Mouse (Mus musculus) heart, postnatal 0 days (tissue): ENCODE results near the gene a. TPM values are rescaled to one million over a fixed set of nuclear protein-coding genes. Genes with fewer than 3 reads are reported as not detected.
"Not testable (repeated sequence)": the region's sequence is repeated elsewhere in the genome, so short reads cannot be mapped to it uniquely, and the experiment has no call there.

ENCODE experiments used
- ATAC-seq: fragments of 200-750 bp; cut with Nextera tagmentation; 2 replicates; pipeline ENCODE4 v1.8.0; 2017; ENCODE audit warnings: low read depth, moderate number of reproducible peaks, moderate library complexity; ENCODE audit not compliant: insufficient read depth
- DNase-seq: peaks from one replicate; pipeline ENCODE4 v3.0.0-alpha.2; 2016; ENCODE audit warnings: low spot score
- H3K27ac ChIP-seq: fragments of 300-500 bp; sonication (generic); 2 replicates; pipeline ENCODE4 v1.5.1; 2014; ENCODE audit warnings: low read depth, mild to moderate bottlenecking
- H3K27me3 ChIP-seq: fragments of 300-500 bp; sonication (generic); 2 replicates; pipeline ENCODE4 v1.6.1; 2014; ENCODE audit warnings: low read length, mixed read lengths; ENCODE audit not compliant: control insufficient read depth, insufficient read depth
- H3K36me3 ChIP-seq: fragments of 300-500 bp; sonication (generic); replicated peaks from 2 replicates; pipeline ENCODE4 v1.6.1; 2014; ENCODE audit warnings: low read length, mixed read lengths; ENCODE audit not compliant: control insufficient read depth, insufficient read depth
- H3K4me1 ChIP-seq: fragments of 300-500 bp; sonication (generic); 2 replicates; pipeline ENCODE4 v1.6.1; 2014; ENCODE audit warnings: antibody characterized with exemption; ENCODE audit not compliant: control insufficient read depth, insufficient read depth
- H3K4me2 ChIP-seq: fragments of 300-500 bp; sonication (generic); 2 replicates; pipeline ENCODE4 v1.6.1; 2014; ENCODE audit warnings: low read depth, mild to moderate bottlenecking, low read length, moderate library complexity
- H3K4me3 ChIP-seq: fragments of 300-500 bp; sonication (generic); 2 replicates; pipeline ENCODE4 v1.5.1; 2014; ENCODE audit warnings: low read depth, low read length
- H3K9ac ChIP-seq: fragments of 300-500 bp; sonication (generic); replicated peaks from 2 replicates; pipeline ENCODE4 v1.6.1; 2014; ENCODE audit warnings: low read depth, low read length, mixed read lengths
- H3K9me3 ChIP-seq: fragments of 300-500 bp; sonication (generic); replicated peaks from 2 replicates; pipeline ENCODE4 v1.6.1; 2016; ENCODE audit warnings: low read length; ENCODE audit not compliant: control insufficient read depth
- CTCF ChIP-seq: IDR thresholded peaks from 2 replicates; pipeline ENCODE4 v1.5.1; 2016; ENCODE audit warnings: antibody characterized with exemption, control low read depth, low read depth
- EP300 ChIP-seq: IDR thresholded peaks from 2 replicates; pipeline ENCODE4 v1.6.1; 2016; ENCODE audit warnings: antibody characterized with exemption, low read depth
- WGBS: fragments of 180-500 bp; shearing (Covaris S2); extraction: QIAGEN DNeasy Blood & Tissue Kit; methylation state at CpG from one replicate; pipeline ENCODE4 v1.1.7; 2014; 5-methylcytosine and 5-hydroxymethylcytosine counted together
- polyA plus RNA-seq: library from polyadenylated mRNA; unstranded; fragments of >200 nt; fragmentation: Nextera tagmentation; extraction: Ambion mirVana; gene quantifications from 2 replicates; pipeline ENCODE4 v1.2.1, GENCODE M21; 2015
- total RNA-seq: library from RNA; depleted of rRNA; stranded (reverse); fragments of >200 nt; gene quantifications from 2 replicates; pipeline ENCODE4 v1.2.3, GENCODE M21; 2014; ENCODE audit warnings: low replicate concordance

The a gene
- total and polyA plus RNA-seq, 2 experiments from 2014 or later, result not detected

DNA sequence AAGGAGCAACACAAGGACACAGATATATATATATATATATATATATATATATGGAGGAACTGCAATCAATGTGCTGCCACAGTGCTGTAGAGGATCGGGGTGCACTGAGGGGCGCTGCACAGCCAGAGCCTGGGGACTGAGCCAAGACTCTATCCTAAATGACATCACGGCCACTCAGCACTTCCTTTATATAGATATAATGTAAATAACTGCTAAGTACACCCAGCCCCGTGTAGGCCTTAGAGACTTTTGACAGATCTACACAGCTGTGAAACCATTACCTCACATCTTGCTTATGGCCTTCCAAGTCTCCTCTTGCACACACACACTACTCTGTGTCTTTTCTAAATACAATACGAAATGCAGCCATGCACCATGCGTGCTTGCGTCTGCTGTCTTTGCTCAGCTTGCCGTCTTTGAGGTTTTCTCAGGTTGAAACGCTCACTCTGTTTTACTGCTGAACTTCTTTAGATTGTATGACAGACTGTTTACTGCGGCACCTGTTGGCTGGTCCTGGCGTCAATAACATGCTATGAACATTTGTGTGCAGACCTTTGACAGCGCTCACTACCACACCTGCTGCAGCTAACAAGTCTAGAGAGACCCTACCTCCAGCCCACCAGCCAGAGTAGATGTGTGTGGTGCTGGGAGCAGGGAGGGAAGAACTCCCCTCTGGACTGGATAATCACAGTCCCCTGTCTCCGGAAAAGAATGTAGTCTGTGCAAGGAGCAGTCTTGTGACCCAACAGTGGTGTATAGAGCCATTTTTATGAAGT, 126.9 kb downstream of the a start:
- TF ChIP-seq EP300 (no peak), CTCF (no peak)
- DNase-seq (no peak), ATAC-seq (no peak)
- H3K9me3 ChIP-seq, result no peaks in the 10 kb centered on the region
- WGBS, result 64% methylated on average over 13 of the region's 13 CpGs
- H3K27me3 ChIP-seq, result no peaks in the 10 kb centered on the region
- H3K9ac ChIP-seq, result no peak overlapping the region
- no peak overlapping the region for H3K4me3 ChIP-seq
- H3K4me1 ChIP-seq, result no peaks in the 10 kb centered on the region
- H3K4me2 ChIP-seq, result no peak overlapping the region
- H3K27ac ChIP-seq, result no peak overlapping the region
- no peaks in the 10 kb centered on the region for H3K36me3 ChIP-seq

DNA sequence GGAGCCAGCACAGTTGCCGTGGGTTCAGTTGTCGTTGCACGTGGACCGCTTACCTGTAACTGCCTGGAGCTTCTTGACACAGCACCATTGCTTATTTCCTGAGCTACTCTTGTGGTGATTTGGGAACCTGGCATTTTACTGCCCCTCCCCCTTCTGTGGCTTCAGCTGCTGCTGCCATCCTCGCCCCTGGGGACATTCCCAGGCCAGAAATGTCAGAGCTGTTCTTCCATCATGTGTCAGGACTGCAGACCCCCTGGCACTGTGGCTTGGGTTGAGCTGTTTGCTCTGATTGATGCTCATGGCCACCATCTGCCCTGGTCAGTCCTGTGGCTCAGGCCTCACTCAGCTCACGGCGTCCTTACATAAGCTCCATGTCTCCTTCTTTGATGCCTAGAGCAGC, 129.7 kb downstream of the a start:
- Histone ChIP-seq H3K27me3 (no peaks in the 10 kb centered on the region), H3K4me2 (no peak overlapping the region), H3K4me3 (no peak overlapping the region), H3K9me3 (no peaks in the 10 kb centered on the region), H3K9ac (no peak overlapping the region), H3K4me1 (no peaks in the 10 kb centered on the region), H3K36me3 (no peaks in the 10 kb centered on the region), H3K27ac (no peak overlapping the region)
- WGBS, result 88% methylated on average over 7 of the region's 7 CpGs
- ATAC-seq, result no peak
- TF ChIP-seq CTCF (no peak), EP300 (no peak)
- no peak for DNase-seq

DNA sequence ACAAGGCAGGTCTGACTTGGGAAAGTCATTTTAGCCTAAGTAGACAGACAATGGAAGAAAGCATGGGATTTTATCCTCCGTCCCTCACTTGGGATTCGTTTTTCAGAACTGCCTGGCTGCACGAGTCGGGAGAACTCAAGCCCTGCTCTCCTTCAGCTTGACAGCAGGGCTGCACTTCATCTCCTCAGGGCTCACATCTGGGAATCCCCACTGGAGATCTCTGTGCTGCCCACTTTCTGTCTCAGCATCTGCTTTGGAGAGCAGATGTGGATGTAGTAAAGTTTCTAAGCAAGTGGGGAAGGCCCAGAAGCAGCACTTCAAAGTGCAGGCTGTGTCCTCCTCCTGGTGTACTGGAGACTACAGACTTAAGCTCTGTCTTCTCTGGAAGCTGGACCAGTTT, 130.9 kb downstream of the a start:
- H3K4me2 ChIP-seq, H3K4me1 ChIP-seq, H3K4me3 ChIP-seq, ATAC-seq, H3K27me3 ChIP-seq, H3K27ac ChIP-seq, H3K9ac ChIP-seq, H3K36me3 ChIP-seq, DNase-seq, H3K9me3 ChIP-seq: not testable (repeated sequence)
- no CpG with 5 or more reads among the region's 4 CpGs for WGBS

DNA sequence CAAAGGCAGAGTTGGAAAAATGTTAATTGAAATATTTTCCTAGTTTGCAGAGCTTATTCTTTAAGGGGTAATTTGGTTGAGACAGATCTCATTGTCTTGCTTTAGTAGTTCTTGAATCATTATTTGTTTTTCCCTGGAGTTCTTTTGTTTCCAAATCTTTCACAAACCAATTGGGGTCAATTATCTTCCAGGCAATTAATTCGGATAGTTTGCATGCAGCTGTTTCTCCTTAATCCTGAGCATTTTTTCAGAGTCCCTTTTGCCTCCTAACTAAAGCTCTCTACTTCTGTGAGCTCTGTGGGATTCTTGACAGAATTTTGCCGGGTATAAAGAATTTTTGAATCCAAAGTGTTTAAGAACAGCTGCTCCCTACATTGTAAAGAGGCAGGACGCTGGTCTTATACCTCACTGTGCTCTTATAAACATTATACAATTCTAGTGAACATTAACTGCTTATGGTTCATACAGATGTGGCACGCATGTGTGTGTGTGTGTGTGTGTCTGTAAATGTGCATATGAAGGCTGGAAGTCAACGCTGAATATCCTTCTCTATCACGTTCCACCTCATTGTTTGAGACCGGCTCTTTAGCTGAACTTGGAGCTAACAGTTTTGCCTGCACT, 134.3 kb downstream of the a start:
- ATAC-seq (no peak), DNase-seq (no peak)
- no peak overlapping the region for H3K4me3 ChIP-seq
- H3K27me3 ChIP-seq, result no peaks in the 10 kb centered on the region
- H3K36me3 ChIP-seq, result no peaks in the 10 kb centered on the region
- 69% methylated on average over 7 of the region's 7 CpGs for WGBS
- TF ChIP-seq EP300, result no peak
- TF ChIP-seq CTCF, result no peak
- H3K4me2 ChIP-seq, result no peak overlapping the region
- no peaks in the 10 kb centered on the region for H3K9me3 ChIP-seq
- no peaks in the 10 kb centered on the region for H3K4me1 ChIP-seq
- H3K27ac ChIP-seq, result no peak overlapping the region
- no peak overlapping the region for H3K9ac ChIP-seq

DNA sequence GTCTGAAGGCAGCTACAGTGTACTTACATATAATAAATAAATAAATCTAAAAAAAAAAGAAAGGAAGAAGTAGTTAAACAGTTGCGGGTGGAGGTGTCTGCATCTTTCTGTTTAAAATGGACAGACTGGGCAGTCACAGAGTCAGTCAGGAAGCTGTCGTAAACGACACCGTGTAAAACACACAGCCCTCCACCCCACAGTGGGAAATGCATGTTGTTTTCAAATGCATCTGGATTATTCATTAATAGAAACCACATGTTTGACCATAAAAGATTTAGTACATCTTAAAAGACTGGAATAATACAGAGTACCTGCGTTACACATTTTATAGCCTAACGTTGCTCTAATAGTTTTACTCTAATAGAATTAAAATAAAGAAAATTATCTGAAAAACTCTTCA, 135.6 kb downstream of the a start:
- DNase-seq (no peak), ATAC-seq (no peak)
- no peaks in the 10 kb centered on the region for H3K27me3 ChIP-seq
- H3K9me3 ChIP-seq, result no peaks in the 10 kb centered on the region
- no peak overlapping the region for H3K4me3 ChIP-seq
- H3K4me1 ChIP-seq, result no peaks in the 10 kb centered on the region
- no peak overlapping the region for H3K27ac ChIP-seq
- no peaks in the 10 kb centered on the region for H3K36me3 ChIP-seq
- WGBS, result 78% methylated on average over 6 of the region's 6 CpGs
- TF ChIP-seq CTCF (no peak), EP300 (no peak)
- no peak overlapping the region for H3K4me2 ChIP-seq
- no peak overlapping the region for H3K9ac ChIP-seq

DNA sequence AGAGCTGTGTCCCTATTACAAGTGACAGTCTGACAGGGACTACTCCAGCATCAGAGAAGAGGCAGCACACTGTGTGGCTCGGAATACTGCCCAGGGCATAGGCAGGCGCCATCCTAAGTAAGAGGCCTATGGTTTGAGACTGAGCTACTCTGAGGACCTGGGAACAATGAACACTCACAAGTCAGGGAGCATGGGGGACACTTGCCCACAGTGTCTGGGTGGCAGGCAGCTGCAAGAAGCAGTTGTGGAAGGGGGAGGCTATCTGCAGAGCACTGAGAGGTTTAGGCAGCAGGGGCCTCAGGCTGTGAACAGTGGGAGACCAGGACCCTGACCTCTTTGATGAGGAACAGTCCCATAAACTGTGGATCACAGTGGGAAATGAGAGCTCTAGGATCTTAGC, 137.1 kb downstream of the a start:
- Histone ChIP-seq H3K4me3 (no peak overlapping the region), H3K4me1 (no peaks in the 10 kb centered on the region), H3K36me3 (no peaks in the 10 kb centered on the region), H3K27ac (no peak overlapping the region), H3K9me3 (no peaks in the 10 kb centered on the region), H3K9ac (no peak overlapping the region), H3K4me2 (no peak overlapping the region), H3K27me3 (no peaks in the 10 kb centered on the region)
- no peak for ATAC-seq
- no peak for DNase-seq
- TF ChIP-seq EP300 (no peak), CTCF (no peak)
- 56% methylated on average over 2 of the region's 2 CpGs for WGBS
